Mouse (Mus musculus): ENCODE data around the gene Eya2.

- TF ChIP-seq CTCF (IDR thresholded peaks at IDR 0.05; ENCODE audit: control insufficient read depth, insufficient read depth, low read length) (no peak), POLR2A (IDR thresholded peaks at IDR 0.05; ENCODE audit: borderline replicate concordance, control insufficient read depth, low read depth, low read length) (no peak)
Measured at GRCm38 (mm10) chr2:165663266-165663665, 68.4 kb downstream of the Eya2 start.
